8 mouse cellular contexts compared by ENCODE assay signal in genomic region chr5:24750321-24751304, GRCm38 (mm10). TPM values are rescaled to one million over a fixed set of nuclear protein-coding genes. Genes with fewer than 3 reads are reported as not detected.
DNase-seq lines count a peak whose midpoint lies in the region; ATAC-seq and TF ChIP-seq lines count a peak whose summit lies in the region.

No protein-coding gene starts in this region.

- peak overlapping the region; percentile 68 for H3K4me3 ChIP-seq in bone marrow, adult 2 months (replicated peaks; ENCODE audit: control insufficient read depth, low read depth, low read length)
- H3K4me3 ChIP-seq in embryonic facial prominence, embryonic 14.5 days (ENCODE audit: low read depth, low read length): peak overlapping the region; percentile 67
- H3K4me3 ChIP-seq in kidney, embryonic 14.5 days (ENCODE audit: low read length): peak overlapping the region; percentile 38
- peak overlapping the region; percentile 46 for H3K4me3 ChIP-seq in limb, embryonic 14.5 days (replicated peaks; ENCODE audit: low read length)
- H3K4me3 ChIP-seq in midbrain, embryonic 16.5 days (ENCODE audit: low read depth, low read length): peak overlapping the region; percentile 48

- H3K27ac ChIP-seq in bone marrow, adult 2 months (ENCODE audit: control insufficient read depth, insufficient read depth, low read depth, low read length, poor library complexity): peak overlapping the region; percentile 92
- H3K27ac ChIP-seq in embryonic facial prominence, embryonic 14.5 days (replicated peaks; ENCODE audit: low read depth, low read length): peak overlapping the region; percentile 96
- H3K27ac ChIP-seq in kidney, embryonic 14.5 days (ENCODE audit: low read depth, low read length): peak overlapping the region; percentile 98
- H3K27ac ChIP-seq in limb, embryonic 14.5 days (replicated peaks; ENCODE audit: low read depth, low read length): peak overlapping the region; percentile 88
- H3K27ac ChIP-seq in midbrain, embryonic 16.5 days (ENCODE audit: low read length): peak overlapping the region; percentile 74

- no peaks in the 10 kb centered on the region for H3K9me3 ChIP-seq in embryonic facial prominence, embryonic 14.5 days (ENCODE audit: control insufficient read depth, low read length)
- H3K9me3 ChIP-seq in kidney, embryonic 14.5 days (ENCODE audit: control insufficient read depth, low read length): no peaks in the 10 kb centered on the region
- H3K9me3 ChIP-seq in limb, embryonic 14.5 days (ENCODE audit: control insufficient read depth, low read length): no peaks in the 10 kb centered on the region
- no peaks in the 10 kb centered on the region for H3K9me3 ChIP-seq in midbrain, embryonic 16.5 days (replicated peaks; ENCODE audit: control insufficient read depth, low read length, poor library complexity, severe bottlenecking)

- TF ChIP-seq POLR2A in bone marrow, adult 2 months (IDR thresholded peaks at IDR 0.05; ENCODE audit: borderline replicate concordance, control insufficient read depth, low read depth, low read length): peak; percentile 52; the same call in 1 of the 2 replicates
- TF ChIP-seq POLR2A in limb, embryonic 14.5 days (IDR thresholded peaks at IDR 0.05; ENCODE audit: borderline replicate concordance, extremely low read depth, insufficient read depth, insufficient read length): peak; percentile 82; the same call in 1 of the 2 replicates

- ATAC-seq in embryonic facial prominence, embryonic 14.5 days (ENCODE audit: low read depth): peak; percentile 85
- peak; percentile 71 for ATAC-seq in kidney, embryonic 14.5 days (ENCODE audit: low FRiP score, low TSS enrichment)
- ATAC-seq in limb, embryonic 14.5 days (ENCODE audit: low FRiP score, low read depth): peak; percentile 88
- ATAC-seq in midbrain, embryonic 16.5 days: peak; percentile 82

- peak overlapping the region; percentile 77 for H3K4me2 ChIP-seq in embryonic facial prominence, embryonic 14.5 days (ENCODE audit: low read depth, low read length)
- peak overlapping the region; percentile 49 for H3K4me2 ChIP-seq in kidney, embryonic 14.5 days (replicated peaks; ENCODE audit: low read depth, low read length)
- H3K4me2 ChIP-seq in limb, embryonic 14.5 days (replicated peaks; ENCODE audit: low read depth, low read length, severe bottlenecking): peak overlapping the region; percentile 95
- peak overlapping the region; percentile 74 for H3K4me2 ChIP-seq in midbrain, embryonic 16.5 days (ENCODE audit: low read length)

- H3K27me3 ChIP-seq in embryonic facial prominence, embryonic 14.5 days (replicated peaks; ENCODE audit: control insufficient read depth, insufficient read depth, low read length): no peaks in the 10 kb centered on the region
- H3K27me3 ChIP-seq in kidney, embryonic 14.5 days (ENCODE audit: control insufficient read depth, insufficient read depth, low read length): no peaks in the 10 kb centered on the region
- H3K27me3 ChIP-seq in limb, embryonic 14.5 days (ENCODE audit: control insufficient read depth, insufficient read depth, low read length): no peaks in the 10 kb centered on the region
- no peaks in the 10 kb centered on the region for H3K27me3 ChIP-seq in midbrain, embryonic 16.5 days (ENCODE audit: control insufficient read depth, insufficient read depth, low read depth, low read length)

- 8% methylated on average over 56 of the region's 59 CpGs for WGBS in bone marrow, adult 2 months
- WGBS in embryonic facial prominence, embryonic 14.5 days: 3% methylated on average over 55 of the region's 59 CpGs
- 2% methylated on average over 55 of the region's 59 CpGs for WGBS in kidney, embryonic 14.5 days
- WGBS in limb, embryonic 14.5 days: 1% methylated on average over 53 of the region's 59 CpGs
- 1% methylated on average over 56 of the region's 59 CpGs for WGBS in midbrain, embryonic 16.5 days

- TF ChIP-seq CTCF in bone marrow, adult 2 months (IDR thresholded peaks at IDR 0.05; ENCODE audit: control insufficient read depth, insufficient read depth, low read length): peak; percentile 83

- H3K4me1 ChIP-seq in bone marrow, adult 2 months (ENCODE audit: control insufficient read depth, insufficient read depth, low read length): no peaks in the 10 kb centered on the region
- H3K4me1 ChIP-seq in embryonic facial prominence, embryonic 14.5 days (ENCODE audit: control insufficient read depth, insufficient read depth, low read length): peaks cover 27% of the 10 kb centered on the region
- peaks cover 44% of the 10 kb centered on the region for H3K4me1 ChIP-seq in kidney, embryonic 14.5 days (ENCODE audit: control insufficient read depth, insufficient read depth, low read length)
- peaks cover 18% of the 10 kb centered on the region for H3K4me1 ChIP-seq in limb, embryonic 14.5 days (ENCODE audit: control insufficient read depth, insufficient read depth, low read length)
- H3K4me1 ChIP-seq in midbrain, embryonic 16.5 days (ENCODE audit: control insufficient read depth, insufficient read depth, low read length): peaks cover 12% of the 10 kb centered on the region

- peak overlapping the region; percentile 90 for H3K9ac ChIP-seq in embryonic facial prominence, embryonic 14.5 days (ENCODE audit: low read depth, low read length)
- peak overlapping the region; percentile 71 for H3K9ac ChIP-seq in kidney, embryonic 14.5 days (ENCODE audit: low read depth, low read length)
- H3K9ac ChIP-seq in limb, embryonic 14.5 days (ENCODE audit: low read depth, low read length, severe bottlenecking): peak overlapping the region; percentile 81
- H3K9ac ChIP-seq in midbrain, embryonic 16.5 days (ENCODE audit: low read depth, low read length): peak overlapping the region; percentile 72

- peak; percentile 87 to 90 for DNase-seq in B cell, adult 2 months
- peak; percentile 94 for DNase-seq in embryonic facial prominence, embryonic 14.5 days (ENCODE audit: low spot score)
- peak; percentile 86 to 88 for DNase-seq in heart, adult 9 months (ENCODE audit: low spot score in 2 of 2)
- DNase-seq in limb, embryonic 14.5 days (ENCODE audit: low spot score): peak; percentile 96
- peak; percentile 59 to 74 for DNase-seq in spleen, postnatal 14 days (ENCODE audit: low spot score in 2 of 2)

- H3K36me3 ChIP-seq in embryonic facial prominence, embryonic 14.5 days (ENCODE audit: control insufficient read depth, insufficient read depth, low read length): no peaks in the 10 kb centered on the region
- no peaks in the 10 kb centered on the region for H3K36me3 ChIP-seq in kidney, embryonic 14.5 days (ENCODE audit: control insufficient read depth, insufficient read depth, low read length)
- no peaks in the 10 kb centered on the region for H3K36me3 ChIP-seq in limb, embryonic 14.5 days (ENCODE audit: control insufficient read depth, insufficient read depth, low read length)
- no peaks in the 10 kb centered on the region for H3K36me3 ChIP-seq in midbrain, embryonic 16.5 days (ENCODE audit: control insufficient read depth, insufficient read depth, low read length)

RNA-seq across cellular contexts. Expression of gene Crygn, which starts 7.2 kb away (rescaled TPM):
- polyA plus RNA-seq in bone marrow, adult 2 months (2011; ENCODE audit: insufficient read depth, insufficient read length, low replicate concordance, missing spikeins): 2.2 and 28.5 TPM in 2 replicates
- 4.1 TPM in 1 of 2 replicates, not detected in the other for polyA plus RNA-seq in embryonic facial prominence, embryonic 14.5 days (2014; fragmentation: Nextera tagmentation; extraction: Ambion mirVana)
- 1.7 and 2.6 TPM in 2 replicates for polyA plus RNA-seq in kidney, embryonic 14.5 days (2014; fragmentation: Nextera tagmentation; extraction: Ambion mirVana)
- polyA plus RNA-seq in limb, embryonic 14.5 days (2012; rRNA removed): 0.09 TPM in 1 of 2 replicates, not detected in the other
- 1.0 and 2.3 TPM in 2 replicates for polyA plus RNA-seq in limb, embryonic 14.5 days (2014; fragmentation: Nextera tagmentation; extraction: Ambion mirVana)
- 1.4 and 2.1 TPM in 2 replicates for polyA plus RNA-seq in midbrain, embryonic 16.5 days (2015; fragmentation: Nextera tagmentation; extraction: Ambion mirVana)

RNA-seq across cellular contexts. Expression of gene Wdr86, which starts 20.1 kb away (rescaled TPM):
- polyA plus RNA-seq in bone marrow, adult 2 months (2011; ENCODE audit: insufficient read depth, insufficient read length, low replicate concordance, missing spikeins): 3.8 and 9.1 TPM in 2 replicates
- 21.8 and 31.1 TPM in 2 replicates for polyA plus RNA-seq in embryonic facial prominence, embryonic 14.5 days (2014; fragmentation: Nextera tagmentation; extraction: Ambion mirVana)
- 36.1 and 37.0 TPM in 2 replicates for polyA plus RNA-seq in kidney, embryonic 14.5 days (2014; fragmentation: Nextera tagmentation; extraction: Ambion mirVana)
- polyA plus RNA-seq in limb, embryonic 14.5 days (2012; rRNA removed): 37.5 and 59.4 TPM in 2 replicates
- 25.4 and 32.0 TPM in 2 replicates for polyA plus RNA-seq in limb, embryonic 14.5 days (2014; fragmentation: Nextera tagmentation; extraction: Ambion mirVana)
- polyA plus RNA-seq in midbrain, embryonic 16.5 days (2015; fragmentation: Nextera tagmentation; extraction: Ambion mirVana): 4.4 and 5.7 TPM in 2 replicates

Comparison
In these comparisons a context has a peak if more than half of its experiments do, and no peak if none do; other contexts are left out.
1. Peak in every context shown above with its lines: DNase-seq, ATAC-seq, H3K4me3 ChIP-seq and H3K27ac ChIP-seq.